Mouse (Mus musculus) C2C12 (cell line): ENCODE measurements around the gene Klf2.

Experiments used
- CEBPB ChIP-seq: IDR thresholded peaks from one replicate; pipeline ENCODE4 v1.6.1; 2011; ENCODE audit warnings: low read depth, mild to moderate bottlenecking, control low read depth, moderate library complexity
- CTCF ChIP-seq: IDR thresholded peaks from one replicate; pipeline ENCODE4 v1.5.1; 2011; ENCODE audit not compliant: control insufficient read depth, insufficient read depth, insufficient read length
- MAX ChIP-seq: IDR thresholded peaks from one replicate; pipeline ENCODE4 v1.6.1; 2011; ENCODE audit warnings: mild to moderate bottlenecking, control low read depth
- USF1 ChIP-seq: IDR thresholded peaks from one replicate; pipeline ENCODE4 v1.6.1; 2011; ENCODE audit warnings: low read depth, mild to moderate bottlenecking, control low read depth, moderate library complexity

- no peak for TF ChIP-seq CTCF
- TF ChIP-seq MAX = no peak
- TF ChIP-seq USF1 = no peak
- no peak for TF ChIP-seq CEBPB
These were observed 34.3 kb downstream of the Klf2 start for GRCm38 (mm10) chr8:72352951-72353699.
